Mouse (Mus musculus): Measurements from ENCODE around the gene Fuom. TPM values are rescaled to one million over a fixed set of nuclear protein-coding genes. Genes with fewer than 3 reads are reported as not detected.
A peak's percentile ranks its signal among the peaks of the same experiment; 100 is the strongest.

Gene Fuom
- polyA plus RNA-seq, 1 experiment from 2014 or later = 29.4 TPM

DNA sequence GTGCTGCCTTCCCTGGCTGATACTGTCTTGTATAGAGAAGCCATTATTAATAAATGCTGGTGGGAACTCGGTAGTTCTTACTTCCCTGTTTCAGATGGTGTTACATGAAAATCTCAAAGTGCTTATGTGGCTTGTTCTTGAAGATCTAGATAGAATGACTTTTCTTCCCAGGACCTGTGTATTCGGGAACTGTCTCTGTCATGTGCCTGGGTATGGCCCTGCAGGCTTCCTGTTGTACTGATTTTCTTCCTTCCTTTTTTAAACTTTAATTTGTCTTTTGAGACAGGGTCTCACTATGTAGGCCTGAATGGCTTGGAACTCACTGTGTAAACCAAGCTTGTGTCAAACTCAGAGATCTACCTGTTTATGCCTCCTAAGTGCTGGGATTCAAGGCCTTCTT, 25.7 kb upstream of the Fuom start:
- WGBS = 84% methylated on average over 2 of the region's 2 CpGs
- no peak overlapping the region for H3K4me2 ChIP-seq (ENCODE audit: low read depth, low read length)
- DNase-seq (ENCODE audit: low spot score) (no peak), ATAC-seq (ENCODE audit: low read depth) (no peak)
- no peaks in the 10 kb centered on the region for H3K27me3 ChIP-seq (replicated peaks; ENCODE audit: control insufficient read depth, insufficient read depth, low read length)
- H3K9me3 ChIP-seq (ENCODE audit: control insufficient read depth, low read length) = no peaks in the 10 kb centered on the region
- peaks cover 19% of the 10 kb centered on the region for H3K36me3 ChIP-seq (ENCODE audit: control insufficient read depth, insufficient read depth, low read length)
- H3K4me1 ChIP-seq (ENCODE audit: control insufficient read depth, insufficient read depth, low read length) = 0 out of 2 replicates have a peak, but pooled peaks cover 4% of the 10 kb centered on the region
- no peak overlapping the region for H3K9ac ChIP-seq (ENCODE audit: low read depth, low read length)
- no peak overlapping the region for H3K4me3 ChIP-seq (ENCODE audit: low read depth, low read length)
- H3K27ac ChIP-seq (replicated peaks; ENCODE audit: low read depth, low read length) = no peak overlapping the region

DNA sequence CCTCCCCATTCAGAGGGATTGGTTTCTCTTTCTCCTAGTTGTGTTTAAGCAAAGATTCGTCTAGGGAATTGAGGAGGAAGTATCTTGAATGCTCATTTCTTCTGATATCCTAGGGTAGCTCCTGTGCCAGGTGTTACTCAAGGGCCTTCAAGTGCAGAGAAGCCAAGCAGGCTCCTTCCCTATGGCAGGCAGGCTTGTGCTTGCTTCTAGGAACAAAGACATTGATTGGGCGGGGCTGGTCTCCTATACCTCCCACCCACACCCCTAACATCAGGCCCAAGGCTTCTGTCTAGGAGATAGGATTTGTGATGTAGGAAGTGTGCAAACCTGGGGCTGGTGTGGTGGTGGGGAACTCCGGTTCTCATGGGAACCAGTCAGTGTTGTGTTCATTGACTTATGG, 24.7 kb upstream of the Fuom start:
- H3K4me1 ChIP-seq (ENCODE audit: control insufficient read depth, insufficient read depth, low read length) = 0 out of 2 replicates have a peak, but pooled peaks cover 4% of the 10 kb centered on the region
- no peak overlapping the region for H3K27ac ChIP-seq (replicated peaks; ENCODE audit: low read depth, low read length)
- no peak for ATAC-seq (ENCODE audit: low read depth)
- H3K4me3 ChIP-seq (ENCODE audit: low read depth, low read length) = no peak overlapping the region
- 87% methylated on average over 3 of the region's 3 CpGs for WGBS
- H3K9me3 ChIP-seq (ENCODE audit: control insufficient read depth, low read length) = no peaks in the 10 kb centered on the region
- no peak overlapping the region for H3K9ac ChIP-seq (ENCODE audit: low read depth, low read length)
- H3K4me2 ChIP-seq (ENCODE audit: low read depth, low read length) = no peak overlapping the region
- no peak for DNase-seq (ENCODE audit: low spot score)
- no peaks in the 10 kb centered on the region for H3K27me3 ChIP-seq (replicated peaks; ENCODE audit: control insufficient read depth, insufficient read depth, low read length)
- peaks cover 19% of the 10 kb centered on the region for H3K36me3 ChIP-seq (ENCODE audit: control insufficient read depth, insufficient read depth, low read length)

DNA sequence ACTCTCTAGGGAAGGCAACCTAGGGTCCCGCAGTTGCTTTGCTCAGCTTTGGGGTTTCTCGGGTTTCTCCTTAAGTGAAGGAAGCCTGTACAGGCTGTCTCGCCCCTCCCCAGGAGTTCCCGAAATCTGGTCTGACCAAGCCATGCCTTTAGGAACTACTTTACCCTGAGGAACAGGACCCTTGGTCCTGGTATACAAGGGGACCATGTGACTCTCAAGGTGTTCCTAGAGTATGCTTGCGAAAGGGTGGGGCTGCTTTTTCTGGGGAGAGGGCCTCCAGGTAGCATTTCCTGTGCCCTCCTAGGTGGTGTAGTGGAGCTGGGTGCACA, 23.7 kb upstream of the Fuom start:
- no peak overlapping the region for H3K27ac ChIP-seq (replicated peaks; ENCODE audit: low read depth, low read length)
- 0 out of 2 replicates have a peak, but pooled peaks cover 4% of the 10 kb centered on the region for H3K4me1 ChIP-seq (ENCODE audit: control insufficient read depth, insufficient read depth, low read length)
- 3% methylated on average over 5 of the region's 5 CpGs for WGBS
- peak overlapping the region; percentile 59 for H3K4me2 ChIP-seq (ENCODE audit: low read depth, low read length)
- peak overlapping the region; percentile 87 for H3K9ac ChIP-seq (ENCODE audit: low read depth, low read length)
- peak overlapping the region; percentile 82 for H3K4me3 ChIP-seq (ENCODE audit: low read depth, low read length)
- DNase-seq (ENCODE audit: low spot score) (no peak), ATAC-seq (ENCODE audit: low read depth) (no peak; the same call in 1 of the 2 replicates)
- no peaks in the 10 kb centered on the region for H3K9me3 ChIP-seq (ENCODE audit: control insufficient read depth, low read length)
- peaks cover 19% of the 10 kb centered on the region for H3K36me3 ChIP-seq (ENCODE audit: control insufficient read depth, insufficient read depth, low read length)
- no peaks in the 10 kb centered on the region for H3K27me3 ChIP-seq (replicated peaks; ENCODE audit: control insufficient read depth, insufficient read depth, low read length)

DNA sequence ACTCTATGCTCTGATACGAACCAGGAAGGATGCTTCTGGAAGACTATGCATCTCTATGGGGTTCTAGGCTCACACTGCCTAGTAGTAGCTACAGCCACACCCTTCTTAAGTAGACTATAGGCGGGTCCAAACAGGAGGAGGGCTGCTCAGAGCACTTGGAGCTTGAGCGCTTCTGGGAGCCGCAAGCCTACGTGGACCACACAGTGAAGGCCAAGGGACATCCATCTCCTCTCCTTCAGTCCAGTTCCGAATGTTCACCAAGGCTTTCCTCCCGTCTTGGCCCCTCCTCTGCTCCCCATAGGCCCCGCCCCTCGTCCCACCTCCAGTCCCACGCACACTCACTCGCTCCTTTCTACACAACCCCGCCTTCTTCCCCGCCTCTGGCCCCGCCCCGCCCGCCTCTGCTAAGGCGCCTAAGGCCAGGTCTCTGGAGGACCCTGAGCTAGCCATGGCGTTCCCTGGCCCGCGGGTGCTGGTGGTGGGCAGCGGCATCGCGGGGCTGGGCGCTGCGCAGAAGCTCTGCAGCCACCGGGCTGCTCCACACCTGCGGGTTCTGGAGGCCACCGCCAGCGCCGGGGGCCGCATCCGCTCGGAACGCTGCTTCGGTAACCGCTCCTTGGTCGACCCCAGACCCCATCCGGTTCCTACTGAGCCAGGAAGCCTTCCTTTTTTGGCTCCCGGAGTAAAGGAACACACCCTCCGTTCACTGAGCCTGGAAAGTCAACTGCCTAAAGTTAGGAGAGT, 23.2 kb upstream of the Fuom start:
- peak; percentile 94 for DNase-seq (ENCODE audit: low spot score)
- 2% methylated on average over 40 of the region's 40 CpGs for WGBS
- Histone ChIP-seq H3K9ac (ENCODE audit: low read depth, low read length) (peak overlapping the region; percentile 87), H3K4me2 (ENCODE audit: low read depth, low read length) (peak overlapping the region; percentile 59), H3K27ac (replicated peaks; ENCODE audit: low read depth, low read length) (0 out of 2 replicates have a peak overlapping the region, but pooled peaks have one; percentile 2), H3K36me3 (ENCODE audit: control insufficient read depth, insufficient read depth, low read length) (peaks cover 14% of the 10 kb centered on the region), H3K27me3 (replicated peaks; ENCODE audit: control insufficient read depth, insufficient read depth, low read length) (no peaks in the 10 kb centered on the region), H3K4me1 (ENCODE audit: control insufficient read depth, insufficient read depth, low read length) (0 out of 2 replicates have a peak, but pooled peaks cover 4% of the 10 kb centered on the region), H3K4me3 (ENCODE audit: low read depth, low read length) (peak overlapping the region; percentile 82), H3K9me3 (ENCODE audit: control insufficient read depth, low read length) (no peaks in the 10 kb centered on the region)
- peak; percentile 99 for ATAC-seq (ENCODE audit: low read depth)

DNA sequence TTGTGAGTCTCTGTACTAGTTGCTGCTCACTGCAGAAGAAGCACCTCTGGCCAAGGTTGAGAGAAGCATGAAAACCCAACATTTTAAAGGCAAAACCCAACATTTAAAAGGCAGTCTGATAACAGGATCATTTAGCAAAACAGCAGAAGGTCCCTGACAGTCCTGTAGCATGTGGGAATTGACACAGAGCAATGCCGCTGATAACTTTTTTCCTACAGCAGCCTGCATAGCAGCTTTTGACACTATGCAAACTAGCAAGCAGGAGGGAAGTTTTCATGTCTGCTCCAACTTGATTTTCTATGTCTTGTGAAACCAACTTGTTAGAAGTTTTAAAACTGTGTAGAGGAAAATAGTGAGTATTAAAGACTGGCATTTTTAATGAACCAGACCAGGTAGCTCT, 22.1 kb upstream of the Fuom start:
- 91% methylated on average over 1 of the region's 1 CpGs for WGBS
- H3K9me3 ChIP-seq (ENCODE audit: control insufficient read depth, low read length) = no peaks in the 10 kb centered on the region

DNA sequence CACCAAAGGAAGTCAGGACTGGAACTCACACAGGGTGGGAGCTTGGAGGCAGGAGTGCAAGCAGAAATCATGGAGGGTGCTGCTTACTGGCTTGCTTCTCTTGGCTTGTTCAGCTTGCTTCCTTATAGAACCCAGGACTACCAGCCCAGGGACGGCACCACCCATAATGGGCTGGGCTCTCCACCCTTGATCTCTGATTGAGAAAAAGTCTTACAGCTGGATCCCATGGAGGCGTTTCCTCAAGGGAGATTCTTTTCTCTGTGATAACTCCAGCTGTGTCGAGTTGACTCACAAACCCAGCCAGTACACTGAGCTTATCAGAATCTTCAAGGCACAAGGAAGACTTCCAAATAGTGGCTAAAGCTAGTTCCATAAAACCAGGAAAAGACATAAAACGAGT, 20.5 kb upstream of the Fuom start:
- no peak overlapping the region for H3K27ac ChIP-seq (replicated peaks; ENCODE audit: low read depth, low read length)
- H3K9me3 ChIP-seq (ENCODE audit: control insufficient read depth, low read length) = no peaks in the 10 kb centered on the region
- no peak for ATAC-seq (ENCODE audit: low read depth)
- WGBS = 33% methylated on average over 4 of the region's 4 CpGs
- no peak overlapping the region for H3K9ac ChIP-seq (ENCODE audit: low read depth, low read length)
- H3K4me3 ChIP-seq (ENCODE audit: low read depth, low read length) = no peak overlapping the region
- H3K4me2 ChIP-seq (ENCODE audit: low read depth, low read length) = no peak overlapping the region
- no peak for DNase-seq (ENCODE audit: low spot score)
- 0 out of 2 replicates have a peak, but pooled peaks cover 4% of the 10 kb centered on the region for H3K4me1 ChIP-seq (ENCODE audit: control insufficient read depth, insufficient read depth, low read length)
- no peaks in the 10 kb centered on the region for H3K36me3 ChIP-seq (ENCODE audit: control insufficient read depth, insufficient read depth, low read length)
- H3K27me3 ChIP-seq (replicated peaks; ENCODE audit: control insufficient read depth, insufficient read depth, low read length) = no peaks in the 10 kb centered on the region

More for the DNA sequence above, 22.1 kb upstream of the Fuom start:
- Histone ChIP-seq H3K27ac (replicated peaks; ENCODE audit: low read depth, low read length) (no peak overlapping the region), H3K36me3 (ENCODE audit: control insufficient read depth, insufficient read depth, low read length) (0 out of 2 replicates have a peak, but pooled peaks cover 4% of the 10 kb centered on the region), H3K4me3 (ENCODE audit: low read depth, low read length) (no peak overlapping the region), H3K4me2 (ENCODE audit: low read depth, low read length) (no peak overlapping the region), H3K9ac (ENCODE audit: low read depth, low read length) (no peak overlapping the region), H3K27me3 (replicated peaks; ENCODE audit: control insufficient read depth, insufficient read depth, low read length) (no peaks in the 10 kb centered on the region), H3K4me1 (ENCODE audit: control insufficient read depth, insufficient read depth, low read length) (0 out of 2 replicates have a peak, but pooled peaks cover 4% of the 10 kb centered on the region)
- DNase-seq (ENCODE audit: low spot score) (no peak), ATAC-seq (ENCODE audit: low read depth) (no peak)

DNA sequence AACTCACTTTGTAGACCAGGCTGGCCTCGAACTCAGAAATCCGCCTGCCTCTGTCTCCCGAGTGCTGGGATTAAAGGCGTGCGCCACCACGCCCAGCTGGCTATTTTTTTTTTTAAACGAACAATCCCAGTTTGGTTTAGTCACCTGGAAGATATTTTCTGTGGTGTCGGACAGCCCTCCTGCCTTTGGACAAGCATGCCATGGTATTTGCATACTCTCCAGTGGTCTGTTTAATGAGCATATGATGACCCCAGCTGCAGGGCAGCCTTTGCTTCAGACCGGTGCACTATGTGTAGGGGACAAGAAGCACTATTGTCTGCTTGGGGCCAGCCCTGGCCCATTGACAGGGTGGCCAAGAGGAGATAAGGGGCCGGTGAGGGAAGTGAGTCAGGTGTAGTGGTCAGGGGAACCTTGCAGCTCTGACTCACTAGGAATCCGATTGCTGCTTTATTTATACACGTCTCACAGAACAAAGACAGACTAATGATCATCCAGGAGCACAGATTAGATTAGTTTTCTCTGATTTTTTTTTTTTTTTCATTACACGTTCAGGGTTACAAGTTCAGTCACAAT, 19.2 kb upstream of the Fuom start:
- Histone ChIP-seq H3K4me3 (ENCODE audit: low read depth, low read length) (no peak overlapping the region), H3K36me3 (ENCODE audit: control insufficient read depth, insufficient read depth, low read length) (no peaks in the 10 kb centered on the region), H3K4me2 (ENCODE audit: low read depth, low read length) (no peak overlapping the region), H3K9me3 (ENCODE audit: control insufficient read depth, low read length) (no peaks in the 10 kb centered on the region), H3K9ac (ENCODE audit: low read depth, low read length) (no peak overlapping the region), H3K27ac (replicated peaks; ENCODE audit: low read depth, low read length) (no peak overlapping the region), H3K27me3 (replicated peaks; ENCODE audit: control insufficient read depth, insufficient read depth, low read length) (no peaks in the 10 kb centered on the region), H3K4me1 (ENCODE audit: control insufficient read depth, insufficient read depth, low read length) (no peaks in the 10 kb centered on the region)
- ATAC-seq (ENCODE audit: low read depth) = no peak
- no peak for DNase-seq (ENCODE audit: low spot score)
- 63% methylated on average over 12 of the region's 13 CpGs for WGBS

DNA sequence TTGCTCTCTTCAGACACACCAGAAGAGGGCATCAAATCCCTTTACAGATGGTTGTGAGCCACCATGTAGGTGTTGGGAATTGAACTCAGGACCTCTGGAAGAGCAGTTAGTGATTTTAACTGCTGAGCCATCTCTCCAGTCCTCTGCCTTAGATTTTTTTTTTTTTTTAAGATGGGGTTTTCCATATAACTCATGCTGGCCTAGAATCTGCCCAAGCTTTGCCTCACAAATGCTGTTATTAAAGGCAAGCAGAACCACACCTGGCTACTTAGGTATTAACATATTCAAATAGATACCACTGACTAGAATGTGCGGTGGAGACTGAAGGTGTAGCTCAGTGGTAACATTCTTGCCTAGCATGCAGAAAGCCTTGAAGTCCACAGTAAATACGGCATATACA, 18.2 kb upstream of the Fuom start:
- no peaks in the 10 kb centered on the region for H3K9me3 ChIP-seq (ENCODE audit: control insufficient read depth, low read length)
- WGBS = 91% methylated on average over 2 of the region's 2 CpGs
- H3K27me3 ChIP-seq (replicated peaks; ENCODE audit: control insufficient read depth, insufficient read depth, low read length) = no peaks in the 10 kb centered on the region
- H3K36me3 ChIP-seq (ENCODE audit: control insufficient read depth, insufficient read depth, low read length) = no peaks in the 10 kb centered on the region
- no peaks in the 10 kb centered on the region for H3K4me1 ChIP-seq (ENCODE audit: control insufficient read depth, insufficient read depth, low read length)
- ATAC-seq (ENCODE audit: low read depth) (no peak), DNase-seq (ENCODE audit: low spot score) (no peak)
- H3K4me2 ChIP-seq (ENCODE audit: low read depth, low read length) = no peak overlapping the region
- H3K27ac ChIP-seq (replicated peaks; ENCODE audit: low read depth, low read length) = no peak overlapping the region
- H3K4me3 ChIP-seq (ENCODE audit: low read depth, low read length) = no peak overlapping the region
- H3K9ac ChIP-seq (ENCODE audit: low read depth, low read length) = no peak overlapping the region

All from embryonic facial prominence, embryonic 14.5 days (tissue).